Mouse (Mus musculus) G1E-ER4 (cell line): ENCODE measurements around the gene Eps15l1. TPM values are rescaled to one million over a fixed set of nuclear protein-coding genes. Genes with fewer than 3 reads are reported as not detected.

ENCODE experiments used
- GATA1 ChIP-seq: IDR thresholded peaks from one replicate; pipeline ENCODE4 v1.8.0; 2012; ENCODE audit warnings: low read length, inconsistent platforms
- polyA plus RNA-seq: library from polyadenylated mRNA; stranded (reverse); fragments of >175 nt; gene quantifications from 2 replicates; pipeline ENCODE4 v1.2.3, GENCODE M21; 2012

Gene Eps15l1
- 7.4 and 14.4 TPM in 2 replicates for polyA plus RNA-seq

DNA sequence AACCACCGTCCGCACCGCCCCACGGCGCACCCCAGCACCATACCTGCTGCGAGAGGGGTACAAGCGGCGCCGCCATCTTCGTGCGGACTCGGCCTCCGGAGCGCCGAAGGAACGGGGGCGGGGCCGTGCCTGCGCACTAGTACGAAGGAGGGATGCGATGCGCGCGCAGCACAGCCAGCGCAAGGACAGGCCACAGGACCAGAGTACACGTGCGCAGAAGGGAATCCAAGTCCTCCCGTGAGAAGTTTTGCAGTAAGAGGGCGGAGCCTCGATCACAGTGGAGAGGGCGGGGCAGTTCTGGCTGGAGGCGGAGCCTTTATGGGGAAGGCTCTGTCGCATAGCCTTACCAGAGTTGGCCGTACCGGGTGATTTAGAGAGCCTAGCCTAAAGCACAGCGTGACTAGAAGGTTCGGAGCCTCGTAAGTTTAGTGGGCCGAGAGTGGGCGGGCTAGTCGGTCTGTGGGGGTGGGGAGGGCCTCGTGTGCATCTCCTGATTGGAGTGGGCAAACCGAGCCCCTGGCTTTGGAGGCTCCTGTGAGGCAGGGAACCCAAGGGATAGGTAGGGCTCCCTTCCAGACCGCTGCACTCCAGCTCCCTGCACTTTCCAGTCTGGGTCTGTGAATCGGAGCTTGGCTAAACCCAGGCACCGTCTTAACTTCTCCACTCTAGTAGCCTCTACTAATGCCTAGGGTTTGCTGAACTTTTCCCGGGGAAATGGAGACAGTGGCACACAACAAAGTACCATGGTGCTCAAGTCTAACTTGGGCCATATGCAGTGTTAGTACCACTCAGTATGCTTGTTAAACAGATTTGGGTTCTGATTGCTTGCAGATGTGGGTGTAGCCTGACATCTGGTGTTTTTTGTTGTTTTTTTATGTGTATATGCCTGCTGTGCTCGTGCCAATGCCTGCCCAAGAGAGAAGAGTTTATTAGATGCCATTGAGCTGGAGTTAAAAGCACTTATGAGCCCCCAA lies at the start of gene Eps15l1:
Eps15l1 (minus strand) TSS at position 99 of the 974 bp plus-strand sequence.
- no peak for TF ChIP-seq GATA1

DNA sequence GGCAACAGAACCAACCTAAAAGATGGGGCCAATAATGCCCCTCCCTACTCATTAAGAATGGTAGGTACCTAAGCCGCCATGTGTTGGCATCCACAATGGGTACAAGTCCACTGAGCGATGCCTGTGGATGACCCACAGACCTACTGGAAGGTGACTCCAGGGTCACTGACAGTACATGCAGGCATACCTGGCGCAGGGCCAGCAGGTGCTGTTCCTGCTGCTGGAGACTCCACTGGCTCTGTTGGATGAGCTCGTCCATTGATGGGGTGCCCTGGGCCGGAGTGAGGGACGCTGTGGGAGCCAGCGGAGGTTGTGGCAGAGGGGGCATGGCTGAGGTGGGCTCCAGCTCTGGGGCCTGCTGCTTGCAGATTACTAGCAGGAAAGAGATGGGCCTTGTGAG lies 49.4 kb upstream of the Eps15l1 start:
- no peak for TF ChIP-seq GATA1

DNA sequence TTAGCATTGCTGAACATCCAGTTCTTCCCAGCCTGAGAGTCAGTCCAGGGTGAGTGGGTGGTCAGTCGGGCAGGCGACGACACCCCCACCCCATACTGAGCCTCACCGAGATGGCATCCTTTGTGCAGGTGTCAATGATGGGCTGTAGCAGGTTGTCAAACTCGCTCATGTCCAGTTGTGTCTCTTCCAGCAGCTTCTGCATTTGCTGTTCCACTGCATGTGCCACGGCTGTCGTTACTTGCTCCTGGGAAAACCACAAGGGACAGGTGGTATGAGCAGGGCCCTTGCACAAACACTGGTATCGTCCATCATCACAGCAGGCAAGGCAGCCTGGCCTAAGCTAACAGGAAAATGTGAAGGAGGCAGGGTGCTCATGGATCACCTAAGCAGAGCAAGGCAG lies 48.7 kb upstream of the Eps15l1 start:
- no peak for TF ChIP-seq GATA1

DNA sequence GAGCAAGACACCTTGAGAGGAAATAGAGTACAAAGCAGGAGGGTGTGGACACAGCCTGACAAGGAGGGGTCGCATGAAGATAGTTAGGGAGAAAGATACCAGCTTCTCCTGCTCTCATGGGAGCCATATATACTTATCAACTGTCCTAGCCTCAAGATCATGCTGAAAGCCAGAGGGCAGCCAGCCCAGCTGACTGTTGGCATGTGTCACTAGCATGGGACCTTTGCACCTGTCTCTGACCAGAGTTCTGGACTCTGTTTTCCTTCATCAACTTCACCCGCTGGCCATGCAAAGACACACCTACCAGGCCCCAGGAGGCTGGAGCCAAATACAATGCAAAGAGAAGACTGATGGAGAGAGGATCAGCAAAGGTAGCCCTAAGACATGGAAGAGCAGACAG lies 48.0 kb upstream of the Eps15l1 start:
- no peak for TF ChIP-seq GATA1

DNA sequence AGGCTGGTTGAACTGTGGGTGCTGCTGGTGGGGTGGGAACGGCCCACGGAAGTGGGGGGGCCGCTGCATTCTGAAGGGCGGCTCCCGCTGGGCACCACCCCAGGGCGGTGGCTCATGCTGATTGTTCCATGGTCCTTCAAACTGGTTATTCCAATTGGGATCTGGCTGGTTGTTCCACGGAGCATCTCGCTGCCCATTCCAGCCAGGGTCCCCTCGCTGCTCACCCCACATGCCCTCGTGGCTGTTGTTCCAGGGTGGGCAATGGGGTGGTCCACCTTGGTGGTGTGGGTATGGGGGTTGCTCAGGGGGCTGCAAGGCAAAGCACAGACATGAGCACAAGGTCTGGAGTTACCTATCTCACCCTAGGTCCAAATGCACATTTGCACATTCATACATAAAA lies 43.0 kb upstream of the Eps15l1 start:
- TF ChIP-seq GATA1 = no peak

GRCm38 (mm10) chr8:72459881-72460533 lies 38.7 kb upstream of the Eps15l1 start:
- TF ChIP-seq GATA1 = no peak

DNA sequence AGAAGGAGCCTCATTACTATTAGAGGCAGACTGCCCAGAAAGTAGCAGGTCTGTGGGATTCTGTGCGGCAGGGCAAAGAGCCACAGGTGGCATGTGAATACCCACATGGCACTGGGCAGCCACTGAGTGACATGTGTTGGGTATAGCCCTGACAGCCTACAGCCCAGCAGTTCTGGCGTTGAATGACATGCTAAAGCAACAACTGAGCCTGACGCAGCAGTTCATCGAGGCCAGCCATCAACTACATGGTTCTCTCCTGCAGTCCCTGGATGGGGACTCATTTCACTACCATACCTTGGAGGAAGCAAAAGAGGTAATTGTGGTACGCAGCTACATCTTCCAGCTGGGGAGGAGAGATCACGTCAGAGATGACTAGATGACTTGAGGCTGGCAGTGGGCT lies 37.2 kb upstream of the Eps15l1 start:
- TF ChIP-seq GATA1 = no peak

- TF ChIP-seq GATA1 = no peak
Observed at GRCm38 (mm10) chr8:72457806-72458205, 36.5 kb upstream of the Eps15l1 start.

DNA sequence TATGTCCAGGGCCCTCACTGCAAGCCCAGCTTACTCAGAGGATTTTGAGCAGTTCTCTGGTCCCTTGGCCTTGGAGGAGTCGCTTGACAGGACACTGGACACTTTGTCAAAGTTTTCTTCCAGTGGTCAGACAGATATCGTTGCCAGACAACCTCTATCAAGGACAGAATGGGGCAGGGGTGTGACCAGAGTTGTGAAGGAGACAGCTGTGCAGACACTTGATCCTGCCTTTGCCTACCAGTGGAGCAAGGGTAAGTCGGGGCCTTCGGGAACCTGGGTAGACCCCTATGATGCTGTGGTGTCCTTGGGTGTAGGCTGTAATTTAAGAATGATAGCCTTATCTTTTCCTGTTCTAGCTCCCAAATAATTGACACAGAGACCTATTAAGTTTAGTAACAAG lies 34.1 kb upstream of the Eps15l1 start:
- no peak for TF ChIP-seq GATA1

GRCm38 (mm10) chr8:72453904-72454303 lies 32.6 kb upstream of the Eps15l1 start:
- TF ChIP-seq GATA1 = no peak

DNA sequence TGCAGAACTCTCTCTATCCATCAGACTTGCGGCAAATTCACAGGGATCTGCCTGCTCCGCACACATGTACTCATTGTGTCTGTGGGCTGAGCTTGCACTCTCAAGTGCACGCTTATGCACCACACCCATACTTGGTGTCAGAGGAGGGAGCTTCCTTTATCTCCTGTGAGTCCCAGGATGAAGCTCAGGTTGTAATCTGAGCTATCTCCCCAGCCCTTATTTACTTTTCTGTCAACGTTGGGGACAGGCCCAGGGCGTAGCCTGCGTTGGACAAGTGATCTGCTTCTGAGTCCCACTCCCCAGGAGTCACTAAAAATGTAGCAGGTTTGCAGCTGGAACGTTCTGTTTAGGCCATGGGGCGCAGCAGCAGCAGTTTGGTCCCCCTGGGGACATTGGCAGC lies 30.3 kb upstream of the Eps15l1 start:
- no peak for TF ChIP-seq GATA1

GRCm38 (mm10) chr8:72445071-72445470 lies 23.8 kb upstream of the Eps15l1 start:
- no peak for TF ChIP-seq GATA1

DNA sequence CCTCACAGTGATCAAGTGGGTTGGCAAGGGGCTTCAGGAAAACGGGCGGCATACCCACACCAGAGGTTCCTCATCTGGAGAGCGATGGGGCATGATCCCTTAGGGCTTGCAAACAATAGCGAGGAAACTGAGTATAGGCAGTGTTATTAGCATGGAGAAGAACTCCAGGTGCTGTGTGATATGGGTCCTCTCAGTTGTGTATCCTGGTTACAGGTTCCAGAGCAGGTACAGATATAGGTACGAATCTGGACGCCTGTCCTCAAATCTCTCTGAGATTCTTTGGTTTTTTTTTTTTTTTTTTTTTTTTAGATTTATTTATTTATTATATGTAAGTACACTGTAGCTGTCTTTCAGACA lies 22.7 kb upstream of the Eps15l1 start:
- TF ChIP-seq GATA1 = no peak

DNA sequence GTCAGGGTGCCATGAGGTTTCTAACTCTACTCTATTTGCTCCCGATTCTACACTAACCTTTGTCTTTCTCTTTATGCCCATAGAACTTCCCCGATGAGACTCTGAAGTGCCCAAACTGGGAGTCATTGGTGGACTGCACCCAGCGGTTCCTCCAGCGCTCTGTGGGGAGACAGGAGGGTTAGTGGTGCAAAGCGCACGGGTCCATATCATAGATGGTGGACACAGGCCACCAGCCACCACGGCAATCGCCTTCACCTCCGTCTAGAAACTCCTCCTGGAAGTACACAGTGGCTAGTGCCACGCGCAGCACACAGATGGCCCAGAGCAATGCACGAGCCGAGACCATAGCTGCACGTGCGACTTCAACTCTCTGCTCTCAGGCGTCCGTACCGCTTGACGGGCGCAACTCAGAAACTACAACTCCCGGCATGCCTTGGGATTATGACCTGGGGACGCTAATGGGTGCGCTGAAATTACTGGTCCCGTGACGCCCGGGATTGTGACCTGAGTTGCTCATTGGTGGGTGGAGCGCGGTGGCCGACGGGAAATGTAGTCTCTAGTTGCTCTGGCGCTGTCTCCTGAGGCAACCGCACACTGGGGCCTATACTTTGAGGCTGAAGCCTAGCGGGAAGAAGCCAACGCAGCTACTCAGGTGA lies 22.2 kb upstream of the Eps15l1 start, which contains the start of the genes Calr3 and 1700030K09Rik:
Calr3 (minus strand) TSS at position 533 of the 656 bp plus-strand sequence.
1700030K09Rik (plus strand) TSS at position 543 of the 656 bp plus-strand sequence.
- no peak for TF ChIP-seq GATA1

GRCm38 (mm10) chr8:72438248-72439015 lies 17.2 kb upstream of the Eps15l1 start:
- TF ChIP-seq GATA1 = no peak

GRCm38 (mm10) chr8:72434952-72435351 lies 13.7 kb upstream of the Eps15l1 start:
- no peak for TF ChIP-seq GATA1
